Mouse (Mus musculus) heart, adult 8-10 months (tissue): ENCODE results near the gene 1700034J05Rik. TPM values are rescaled to one million over a fixed set of nuclear protein-coding genes. Genes with fewer than 3 reads are reported as not detected.

Source experiments
- total RNA-seq, 4 experiments: library from RNA; stranded (reverse); gene quantifications; 2 replicates each; pipeline ENCODE4 v1.2.4; 2022

Gene 1700034J05Rik
- total RNA-seq, 4 experiments from 2014 or later: not detected

Other genes starting within 250 kb of the 1700034J05Rik start
- 10 to 100 TPM; 12.6 to 13.9 (median 13.2) TPM for gene Stk38l, start 229.4 kb downstream of the 1700034J05Rik start, total RNA-seq
- gene Arntl2, start 158.4 kb downstream of the 1700034J05Rik start, total RNA-seq: 1 to 10 TPM in 3 of 4 experiments, under 1 TPM in 1; 0.55 to 1.7 (median 1.5) TPM
- gene Smco2, start 104.3 kb downstream of the 1700034J05Rik start, total RNA-seq: 1 to 10 TPM in 3 of 4 experiments, under 1 TPM in 1; 0.90 to 3.8 (median 2.7) TPM
- gene Ppfibp1, start 65.9 kb downstream of the 1700034J05Rik start, total RNA-seq: 100 to 1,000 TPM; 101 to 127 (median 122) TPM
- 1 to 10 TPM in 2 of 4 experiments, under 1 TPM in 2; 0.92 to 1.5 (median 1.2) TPM for gene Rep15, start 78.2 kb upstream of the 1700034J05Rik start, total RNA-seq
- 100 to 1,000 TPM; 166 to 193 (median 175) TPM for gene Mrps35, start 88.3 kb upstream of the 1700034J05Rik start, total RNA-seq
- not detected for gene Mansc4, start 132.6 kb upstream of the 1700034J05Rik start, total RNA-seq
- 1 to 10 TPM; 4.4 to 5.1 (median 4.9) TPM for gene Klhl42, start 137.0 kb upstream of the 1700034J05Rik start, total RNA-seq